ENCODE assay signal across 10 mouse cellular contexts in the genomic region with DNA sequence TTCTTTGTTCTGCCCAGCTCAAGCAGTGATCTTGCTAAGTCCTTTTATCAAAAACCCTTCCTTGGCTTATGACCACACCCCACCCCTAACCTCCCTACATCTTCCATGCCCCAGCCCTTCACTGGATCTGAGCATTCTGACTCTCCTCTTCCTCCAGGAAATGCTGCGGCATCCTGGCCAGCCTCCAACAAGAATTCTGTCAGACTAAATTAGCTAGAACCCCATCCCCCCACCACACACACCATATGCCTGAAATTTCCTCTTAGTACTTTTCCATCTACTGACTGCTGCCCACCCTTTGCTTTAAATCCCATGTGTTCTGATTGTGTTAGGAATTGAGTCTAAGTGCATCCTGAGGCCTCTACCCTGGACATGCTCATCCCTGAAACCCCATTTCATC. TPM values are rescaled to one million over a fixed set of nuclear protein-coding genes. Genes with fewer than 3 reads are reported as not detected.
DNase-seq lines count a peak whose midpoint lies in the region; ATAC-seq lines count a peak whose summit lies in the region.
"Had no signal": no experiment of that assay in that cellular context is flagged by ENCODE, and none has a peak within 500 bp of the region (broad histone marks: within the 10 kb centered on the region; RNA-seq: fewer than 3 reads in every experiment).

No protein-coding gene starts in this region.

- no peak overlapping the region for H3K4me3 ChIP-seq in forebrain, embryonic 14.5 days (ENCODE audit: low read depth, low read length)
- no peak overlapping the region for H3K4me3 ChIP-seq in forebrain, embryonic 11.5 days (ENCODE audit: low read depth, low read length)
- no peak overlapping the region for H3K4me3 ChIP-seq in liver, embryonic 12.5 days
- H3K4me3 ChIP-seq: midbrain, embryonic 13.5 days had no signal

- ATAC-seq in forebrain, embryonic 14.5 days: peak; percentile 37; the same call in 1 of the 2 replicates
- no peak for ATAC-seq in forebrain, embryonic 11.5 days (replicated peaks; ENCODE audit: low FRiP score)
- ATAC-seq in liver, embryonic 12.5 days: no peak
- ATAC-seq: hindbrain, embryonic 16.5 days; midbrain, embryonic 13.5 days had no signal

- H3K36me3 ChIP-seq in forebrain, embryonic 14.5 days (ENCODE audit: control insufficient read depth, insufficient read depth, low read length): no peaks in the 10 kb centered on the region
- no peaks in the 10 kb centered on the region for H3K36me3 ChIP-seq in forebrain, embryonic 11.5 days (ENCODE audit: control insufficient read depth, insufficient read depth, low read length)
- no peaks in the 10 kb centered on the region for H3K36me3 ChIP-seq in liver, embryonic 12.5 days
- H3K36me3 ChIP-seq: midbrain, embryonic 13.5 days had no signal

- H3K9ac ChIP-seq in forebrain, embryonic 14.5 days (ENCODE audit: low read length): no peak overlapping the region
- no peak overlapping the region for H3K9ac ChIP-seq in forebrain, embryonic 11.5 days (ENCODE audit: low read length)
- no peak overlapping the region for H3K9ac ChIP-seq in liver, embryonic 12.5 days
- H3K9ac ChIP-seq: midbrain, embryonic 13.5 days had no signal

- intact Hi-C loops in left cerebral cortex, postnatal 4 days (cut with DNase I): no loop called here

- H3K27ac ChIP-seq in forebrain, embryonic 14.5 days (ENCODE audit: low read depth, low read length): no peak overlapping the region
- H3K27ac ChIP-seq in forebrain, embryonic 11.5 days (ENCODE audit: low read depth, low read length): no peak overlapping the region
- H3K27ac ChIP-seq in liver, embryonic 12.5 days: no peak overlapping the region
- H3K27ac ChIP-seq: midbrain, embryonic 13.5 days had no signal

- H3K9me3 ChIP-seq in forebrain, embryonic 14.5 days (replicated peaks; ENCODE audit: control insufficient read depth, low read length): no peaks in the 10 kb centered on the region
- no peaks in the 10 kb centered on the region for H3K9me3 ChIP-seq in forebrain, embryonic 11.5 days (ENCODE audit: control insufficient read depth, low read length)
- H3K9me3 ChIP-seq in liver, embryonic 12.5 days (replicated peaks): no peaks in the 10 kb centered on the region
- H3K9me3 ChIP-seq: midbrain, embryonic 13.5 days had no signal

- DNase-seq in forebrain, embryonic 14.5 days (ENCODE audit: low spot score): peak; percentile 51
- DNase-seq in forebrain, embryonic 11.5 days (ENCODE audit: low spot score): no peak
- DNase-seq in liver: peak; percentile 4
- peak; percentile 8 to 15 for DNase-seq in frontal cortex, postnatal 14 days (ENCODE audit: low spot score in 2 of 2)
- peak; percentile 24 for DNase-seq in left cerebral cortex, postnatal 4 days
- no peak for DNase-seq in adrenal gland, postnatal 25 days
- no peak for DNase-seq in adrenal gland, adult 8-10 months

- no peaks in the 10 kb centered on the region for H3K27me3 ChIP-seq in forebrain, embryonic 14.5 days (replicated peaks; ENCODE audit: control insufficient read depth, insufficient read depth, low read length)
- peaks cover 9% of the 10 kb centered on the region; the same call in 1 of the 2 replicates for H3K27me3 ChIP-seq in forebrain, embryonic 11.5 days (ENCODE audit: control insufficient read depth, insufficient read depth, low read length)
- 0 out of 2 replicates have a peak, but pooled peaks cover 4% of the 10 kb centered on the region for H3K27me3 ChIP-seq in liver, embryonic 12.5 days (replicated peaks)

- H3K4me1 ChIP-seq in forebrain, embryonic 14.5 days (ENCODE audit: control insufficient read depth, insufficient read depth, low read length): no peaks in the 10 kb centered on the region
- no peaks in the 10 kb centered on the region for H3K4me1 ChIP-seq in forebrain, embryonic 11.5 days (replicated peaks; ENCODE audit: control insufficient read depth, insufficient read depth, low read length)
- H3K4me1 ChIP-seq in liver, embryonic 12.5 days: 0 out of 2 replicates have a peak, but pooled peaks cover 7% of the 10 kb centered on the region
- H3K4me1 ChIP-seq: midbrain, embryonic 13.5 days had no signal

- 57% methylated on average over 1 of the region's 1 CpGs for WGBS in forebrain, embryonic 14.5 days
- WGBS in forebrain, embryonic 11.5 days: 88% methylated on average over 1 of the region's 1 CpGs
- WGBS in liver, embryonic 12.5 days (ENCODE audit: insufficient replicate concordance): 21% methylated on average over 1 of the region's 1 CpGs

- no peak overlapping the region for H3K4me2 ChIP-seq in forebrain, embryonic 14.5 days (ENCODE audit: low read length)
- no peak overlapping the region for H3K4me2 ChIP-seq in forebrain, embryonic 11.5 days (ENCODE audit: low read depth, low read length, severe bottlenecking)
- no peak overlapping the region for H3K4me2 ChIP-seq in liver, embryonic 12.5 days
- H3K4me2 ChIP-seq: midbrain, embryonic 13.5 days had no signal

RNA-seq across cellular contexts. Expression of gene Tlr7, which starts 1.3 kb away (rescaled TPM):
- polyA plus RNA-seq in forebrain, embryonic 14.5 days (2014; fragmentation: Nextera tagmentation; extraction: Ambion mirVana): 0.48 and 1.7 TPM in 2 replicates
- 0.47 and 0.88 TPM in 2 replicates for polyA plus RNA-seq in forebrain, embryonic 11.5 days (2014; fragmentation: Nextera tagmentation; extraction: Ambion mirVana)
- 0.42 and 0.58 TPM in 2 replicates for polyA plus RNA-seq in liver, embryonic 12.5 days (2016; fragmentation: Nextera tagmentation; extraction: Ambion mirVana)
- 1 to 10 TPM; 1.0 to 1.6 TPM for total RNA-seq in left cerebral cortex, postnatal 4 days (2021)
- total RNA-seq in adrenal gland, postnatal 25 days (2021): 0.86 and 1.3 TPM in 2 replicates
- 1 to 10 TPM; 1.8 to 7.9 (median 3.7) TPM for total RNA-seq in adrenal gland, adult 8-10 months (2022)

RNA-seq across cellular contexts. Expression of gene Prps2, which starts 53.5 kb away (rescaled TPM):
- 9.0 and 9.6 TPM in 2 replicates for polyA plus RNA-seq in forebrain, embryonic 14.5 days (2014; fragmentation: Nextera tagmentation; extraction: Ambion mirVana)
- 21.4 and 25.9 TPM in 2 replicates for polyA plus RNA-seq in forebrain, embryonic 11.5 days (2014; fragmentation: Nextera tagmentation; extraction: Ambion mirVana)
- polyA plus RNA-seq in liver, embryonic 12.5 days (2016; fragmentation: Nextera tagmentation; extraction: Ambion mirVana): 15.3 and 15.8 TPM in 2 replicates
- 10 to 100 TPM; 20.5 to 22.9 TPM for total RNA-seq in left cerebral cortex, postnatal 4 days (2021)
- total RNA-seq in adrenal gland, postnatal 25 days (2021): 25.4 and 29.5 TPM in 2 replicates
- total RNA-seq in adrenal gland, adult 8-10 months (2022): 10 to 100 TPM; 25.9 to 30.3 (median 27.6) TPM

Comparison
In these comparisons a context has a peak if more than half of its experiments do, and no peak if none do; other contexts are left out.
1. DNase-seq: peak in forebrain, embryonic 14.5 days (single experiment), liver (single experiment), frontal cortex, postnatal 14 days (2 of 2) and left cerebral cortex, postnatal 4 days (single experiment); none in forebrain, embryonic 11.5 days (single experiment), adrenal gland, postnatal 25 days (single experiment) and adrenal gland, adult 8-10 months (single experiment).